Mouse (Mus musculus) right cerebral cortex, postnatal 10 days (tissue): Measurements from ENCODE around the gene Nop56.
A peak's percentile ranks its signal among the peaks of the same experiment; 100 is the strongest.

Source experiments
- DNase-seq, 2 experiments: peaks; one replicate each; pipeline ENCODE4 v3.0.0; 2021; ENCODE audit warnings: low spot score in 2 of 2

Nop56 gene

GRCm38 (mm10) chr2:130274149-130274861, at the start of gene Nop56:
Gene Nop56, plus strand, starts transcription at chr2:130274430.
- peak; percentile 99 to 100 for DNase-seq

- no peak for DNase-seq
Observed at GRCm38 (mm10) chr2:130246912-130247311, 27.3 kb upstream of the Nop56 start.

DNA sequence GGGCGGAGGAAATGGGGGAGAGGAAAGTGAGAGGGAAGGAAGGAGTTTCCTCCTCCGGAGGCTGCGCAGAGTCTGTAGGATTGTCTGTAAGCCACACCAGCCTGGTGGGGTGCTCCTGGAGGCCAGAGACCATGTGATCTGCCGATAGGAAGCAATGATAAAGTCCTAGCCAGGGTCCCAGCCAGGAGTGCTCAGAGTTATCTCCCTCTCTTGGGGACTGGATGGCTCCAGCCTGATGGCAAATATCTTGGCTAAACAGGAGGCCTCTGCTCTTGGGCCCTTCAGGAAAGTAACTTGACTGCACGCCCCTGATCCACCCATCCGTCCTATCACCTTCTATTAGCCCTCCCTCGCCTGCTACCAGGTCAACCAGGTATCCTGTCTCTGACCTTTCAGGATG, 26.0 kb upstream of the Nop56 start:
- DNase-seq: no peak

DNA sequence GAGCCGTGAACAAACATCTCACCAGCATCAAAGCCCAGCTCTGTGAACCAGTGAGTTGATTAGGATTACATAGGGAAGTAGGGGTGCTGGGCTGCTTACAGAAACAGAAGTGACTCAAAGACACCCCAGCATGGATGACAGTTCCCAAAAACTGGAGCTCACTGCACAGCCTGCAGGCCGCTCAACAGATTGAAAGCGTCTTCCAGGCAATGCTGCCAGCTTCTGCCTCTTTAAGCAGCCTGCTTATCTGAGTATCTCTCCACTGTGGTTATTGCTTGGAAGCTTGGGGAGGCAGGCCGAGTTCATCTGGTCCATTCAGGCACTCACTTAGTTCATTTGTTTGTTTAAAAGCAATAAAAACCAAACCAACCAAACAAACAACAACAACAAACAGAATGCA, 17.5 kb upstream of the Nop56 start:
- no peak for DNase-seq

GRCm38 (mm10) chr2:130260822-130261221, 13.4 kb upstream of the Nop56 start:
- DNase-seq: no peak

- DNase-seq: no peak
Observed at GRCm38 (mm10) chr2:130261914-130262313, 12.3 kb upstream of the Nop56 start.

DNA sequence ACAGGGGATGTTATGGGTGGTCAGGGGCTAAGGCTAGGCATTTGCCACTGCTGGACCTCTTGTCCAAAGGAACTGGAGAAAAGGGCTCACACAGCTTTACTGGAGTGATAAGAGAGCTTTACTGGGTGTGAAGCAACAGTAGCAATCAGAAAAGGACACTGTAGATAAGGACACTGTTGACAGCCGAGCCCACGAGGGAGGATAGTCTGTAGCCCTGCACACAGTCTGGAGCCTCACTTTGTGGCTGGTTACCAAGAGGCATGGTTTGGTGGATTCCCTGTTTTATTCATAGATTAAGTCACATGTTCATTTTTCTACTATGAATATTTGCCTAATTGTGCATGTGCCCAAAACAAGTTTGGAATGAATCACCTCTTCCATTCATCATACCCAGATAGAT, 11.8 kb upstream of the Nop56 start:
- DNase-seq: no peak

- DNase-seq: no peak
Observed at GRCm38 (mm10) chr2:130265520-130265919, 8.7 kb upstream of the Nop56 start.

GRCm38 (mm10) chr2:130268074-130268473, 6.2 kb upstream of the Nop56 start:
- no peak for DNase-seq

DNA sequence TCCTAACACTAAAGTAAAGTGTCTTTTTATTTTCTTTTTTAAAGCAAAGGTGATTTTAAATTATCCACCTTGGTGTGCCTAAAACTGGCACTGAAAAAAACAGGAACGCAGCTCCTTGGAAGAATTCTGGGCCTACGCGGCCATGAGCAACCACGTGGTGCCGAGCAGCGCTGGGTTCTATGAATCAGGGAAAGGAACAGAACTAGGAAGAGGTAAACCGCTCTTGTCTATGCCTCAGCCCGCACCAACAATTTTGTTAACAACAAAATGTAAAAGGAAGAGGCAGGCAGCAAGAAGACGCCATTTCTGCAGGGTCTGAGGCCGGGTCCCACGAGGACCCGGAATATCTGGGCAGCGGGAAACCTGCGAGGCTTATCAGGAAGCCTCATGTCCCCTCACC, 498 bp upstream of the Nop56 start:
- DNase-seq: no peak

DNA sequence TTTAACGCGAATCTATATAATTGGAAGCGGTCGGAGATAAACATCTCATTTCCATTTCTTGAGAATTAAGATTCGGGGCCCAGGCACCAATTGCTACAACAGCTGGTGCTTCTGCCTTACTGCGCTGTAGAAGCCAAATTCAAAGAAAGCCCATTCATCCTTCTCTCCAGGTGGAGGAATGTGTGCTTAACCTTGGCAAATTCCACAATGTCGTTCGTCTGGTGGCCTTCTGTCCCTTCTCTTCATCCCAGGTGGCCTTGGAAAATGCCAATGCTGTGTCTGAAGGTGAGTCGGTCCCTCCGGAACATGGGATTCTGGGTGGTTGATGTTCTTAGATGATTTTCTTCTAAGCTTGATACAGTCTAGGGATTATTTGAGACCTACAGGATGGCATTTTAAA, 632 bp downstream of the Nop56 start:
- no peak for DNase-seq

DNA sequence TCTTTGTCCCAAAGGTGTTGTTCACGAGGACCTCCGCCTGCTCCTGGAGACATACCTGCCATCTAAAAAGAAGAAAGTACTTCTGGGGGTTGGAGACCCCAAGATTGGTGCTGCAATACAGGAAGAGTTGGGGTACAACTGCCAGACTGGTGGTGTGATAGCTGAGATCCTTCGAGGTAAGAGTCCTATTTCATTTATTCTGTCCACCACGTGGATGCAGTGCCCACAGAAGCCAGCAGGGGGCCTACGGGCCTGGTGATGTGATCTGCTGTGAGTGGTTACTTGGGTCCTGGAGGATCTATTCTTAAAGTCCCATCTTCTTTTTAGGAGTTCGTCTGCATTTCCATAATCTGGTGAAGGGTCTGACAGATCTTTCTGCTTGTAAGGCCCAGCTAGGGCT, 1.4 kb downstream of the Nop56 start:
- peak; percentile 67 to 68 for DNase-seq

GRCm38 (mm10) chr2:130279600-130280091, 5.4 kb downstream of the Nop56 start:
- no peak for DNase-seq

DNA sequence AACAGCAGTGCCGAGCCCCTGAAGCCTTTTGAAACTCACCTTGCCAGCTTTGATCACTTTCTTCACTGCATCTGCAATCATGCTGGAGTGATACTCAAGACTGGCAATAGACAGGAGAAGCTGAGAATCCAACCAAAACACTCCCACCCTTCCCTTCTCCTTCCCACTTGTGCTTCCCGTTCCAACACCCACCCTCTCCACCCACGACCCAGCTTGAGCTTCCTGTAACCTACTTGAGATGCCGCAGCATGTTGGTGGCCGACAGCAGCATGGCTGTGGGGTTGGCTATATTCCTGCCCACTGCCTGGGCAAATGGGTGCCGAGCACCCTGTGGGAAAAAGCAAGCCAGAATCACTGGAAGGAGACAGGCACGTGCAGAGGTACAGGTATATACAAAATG, 6.0 kb downstream of the Nop56 start:
- peak in 1 of 2 experiments; percentile 35 for DNase-seq

- DNase-seq: peak; percentile 56 to 61
Observed at GRCm38 (mm10) chr2:130280818-130281217, 6.6 kb downstream of the Nop56 start.

DNA sequence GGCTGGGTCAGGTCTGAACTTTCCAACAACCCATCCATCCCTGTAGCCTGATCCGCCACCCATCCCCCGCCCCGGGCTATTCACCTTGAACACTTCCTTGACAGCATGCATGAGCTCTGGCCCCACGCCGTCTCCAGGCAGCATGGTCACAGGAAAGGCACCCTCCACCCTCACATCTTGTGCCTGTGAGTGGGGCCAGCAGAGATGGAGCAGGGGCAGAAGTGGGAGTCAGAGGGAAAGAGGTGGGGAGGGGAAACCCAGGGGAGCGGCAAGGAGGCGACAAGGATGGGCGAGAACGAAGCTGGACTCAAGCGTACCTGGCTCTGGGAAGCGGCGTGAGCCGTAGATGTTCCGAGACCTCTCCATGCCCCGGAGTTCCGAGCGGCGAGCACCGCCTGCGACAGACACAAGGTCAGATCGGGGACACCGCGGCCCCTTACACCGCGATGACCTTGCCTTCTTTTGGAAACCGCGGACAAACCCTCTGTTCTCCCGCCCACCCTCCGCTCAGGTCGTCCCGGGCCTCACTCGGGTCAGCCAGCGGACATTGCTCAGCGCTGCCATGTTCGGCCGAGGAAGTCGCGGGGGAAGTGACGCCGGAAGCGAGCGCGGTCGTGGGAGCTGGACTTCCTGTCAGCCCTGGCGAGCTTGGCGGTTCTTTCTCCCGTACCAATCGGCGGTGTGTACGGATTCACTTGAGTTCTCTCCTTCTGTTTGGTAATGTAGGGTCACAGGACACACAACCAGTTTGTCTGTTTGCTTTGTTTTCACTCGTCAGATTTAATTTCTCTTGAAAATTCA, 9.8 kb downstream of the Nop56 start, which contains the start of gene Idh3b:
TSS of gene Idh3b (minus strand) at position 694 of the 801 bp plus-strand sequence.
- DNase-seq: peak; percentile 94

- DNase-seq: no peak
Observed at GRCm38 (mm10) chr2:130289086-130289485, 14.9 kb downstream of the Nop56 start.

- peak; percentile 85 to 88 for DNase-seq
Observed at GRCm38 (mm10) chr2:130291434-130291833, 17.2 kb downstream of the Nop56 start.

DNA sequence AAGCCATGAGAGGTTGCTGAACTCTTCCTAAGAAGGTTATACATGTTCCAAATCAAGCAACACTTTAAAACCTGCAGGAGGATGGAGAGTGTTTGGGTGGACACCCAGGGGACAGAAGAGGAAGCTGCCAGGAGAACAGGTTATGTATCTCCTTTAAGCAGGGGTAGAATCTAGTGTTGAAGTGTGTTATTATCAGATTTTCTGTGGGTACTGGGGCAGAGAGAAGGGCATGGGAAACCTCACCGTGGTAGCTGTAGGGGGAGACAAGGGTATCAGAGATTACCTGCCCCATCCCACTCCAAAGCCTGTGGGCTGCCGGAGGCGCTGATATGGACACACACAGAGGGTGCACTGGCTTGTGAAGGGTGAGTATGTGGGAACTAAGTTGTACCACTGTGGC, 18.8 kb downstream of the Nop56 start:
- DNase-seq: no peak

- DNase-seq: peak in 1 of 2 experiments; percentile 24
Observed at GRCm38 (mm10) chr2:130293486-130293885, 19.3 kb downstream of the Nop56 start.

GRCm38 (mm10) chr2:130294218-130294935, 20.1 kb downstream of the Nop56 start:
- DNase-seq: no peak

GRCm38 (mm10) chr2:130294936-130295277, 20.7 kb downstream of the Nop56 start, which contains the start of gene Ebf4:
Gene Ebf4, plus strand, starts transcription at chr2:130295169.
- peak; percentile 63 to 68 for DNase-seq
